8 mouse cellular contexts compared by ENCODE assay signal in the genomic region with DNA sequence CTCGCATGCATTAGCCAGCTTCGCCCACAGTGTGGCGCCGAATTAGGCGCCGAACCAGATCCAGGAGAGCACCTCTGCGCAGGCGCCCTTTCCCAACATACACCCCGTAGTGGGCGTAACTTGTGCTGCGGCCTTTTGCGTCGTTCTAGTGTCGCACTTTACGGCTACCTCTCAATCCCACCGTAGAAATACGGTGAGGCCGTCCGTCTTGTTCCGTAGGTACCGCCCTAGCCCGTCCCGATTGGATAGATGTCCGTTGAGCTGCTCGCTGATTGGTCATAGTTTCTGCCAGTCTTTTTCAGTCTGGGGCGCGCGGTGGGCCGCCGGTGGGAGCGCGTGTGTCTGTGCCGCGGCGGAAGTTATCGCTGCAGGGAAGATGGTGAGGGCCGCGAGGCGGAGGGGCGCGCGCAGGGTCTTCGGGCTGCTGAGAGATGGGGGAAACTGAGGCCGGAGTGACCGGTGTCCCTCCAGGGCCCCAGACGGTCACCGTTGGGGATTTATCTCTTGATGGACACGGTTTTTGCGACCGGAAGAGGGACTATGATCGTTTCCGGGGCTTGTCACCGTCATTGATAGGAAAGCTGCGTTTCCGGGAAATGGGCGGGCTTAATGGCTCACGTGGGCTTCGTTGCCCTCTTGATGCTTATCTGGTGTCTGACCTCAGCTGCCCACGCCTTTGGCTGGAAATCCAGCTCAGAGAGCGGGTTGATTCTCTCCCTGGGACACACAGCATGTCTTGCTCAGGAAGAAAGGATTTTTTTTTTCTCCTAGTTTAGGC. TPM values are rescaled to one million over a fixed set of nuclear protein-coding genes. Genes with fewer than 3 reads are reported as not detected.
A peak's percentile ranks its signal among the peaks of the same experiment; 100 is the strongest.
DNase-seq lines count a peak whose midpoint lies in the region; ATAC-seq lines count a peak whose summit lies in the region.

A gene (plus strand): TSS at position 170 of the 778 bp plus-strand sequence.

- H3K9ac ChIP-seq in hindbrain, embryonic 15.5 days = peak within 1 kb of the TSS; percentile 68

- peak; percentile 98 for ATAC-seq in hindbrain, embryonic 15.5 days (ENCODE audit: low FRiP score, low read depth)

- H3K9me3 ChIP-seq in hindbrain, embryonic 15.5 days = no peaks in the 10 kb centered on the region

- peak within 1 kb of the TSS; percentile 99 for H3K27ac ChIP-seq in hindbrain, embryonic 15.5 days (replicated peaks)

- peaks cover 19% of the 10 kb centered on the region for H3K4me1 ChIP-seq in hindbrain, embryonic 15.5 days (replicated peaks)

- peak within 1 kb of the TSS; percentile 70 for H3K4me3 ChIP-seq in hindbrain, embryonic 15.5 days

- peak within 1 kb of the TSS; percentile 80 for H3K4me2 ChIP-seq in hindbrain, embryonic 15.5 days

- peak; percentile 98 for DNase-seq in T-cell, adult 2 months (ENCODE audit: low spot score)
- peak; percentile 96 to 100 for DNase-seq in cerebellum, postnatal 36 days
- peak; percentile 99 for DNase-seq in frontal cortex, postnatal 36 days (ENCODE audit: low spot score in 2 of 2)
- DNase-seq in left cerebral cortex, adult 11 months (ENCODE audit: low spot score) = peak; percentile 97
- DNase-seq in lung, postnatal 4 days = peak; percentile 97 to 98
- peak; percentile 98 for DNase-seq in retina, postnatal 7 days (ENCODE audit: low read depth, low spot score)
- peak; percentile 93 for DNase-seq in urinary bladder, adult 2 months (ENCODE audit: low spot score)

- H3K27me3 ChIP-seq in hindbrain, embryonic 15.5 days = no peaks in the 10 kb centered on the region

- under 1% methylated on average over 60 of the region's 60 CpGs for WGBS in hindbrain, embryonic 15.5 days

- 0 out of 2 replicates have a peak, but pooled peaks cover 2% of the 10 kb centered on the region for H3K36me3 ChIP-seq in hindbrain, embryonic 15.5 days

RNA-seq across cellular contexts. Expression of the gene that starts here (rescaled TPM):
- polyA plus RNA-seq in hindbrain, embryonic 15.5 days (2015; fragmentation: Nextera tagmentation; extraction: Ambion mirVana) = 192 and 193 TPM in 2 replicates
- 97.8 and 99.4 TPM in 2 replicates for polyA plus RNA-seq in urinary bladder, adult 2 months (2012; rRNA removed)

Comparison
In these comparisons a context has a peak if more than half of its experiments do, and no peak if none do; other contexts are left out.
1. Peak in every context shown above with its lines: DNase-seq, ATAC-seq, H3K4me3 ChIP-seq and H3K27ac ChIP-seq.